Mouse (Mus musculus) heart, postnatal 10 days (tissue): ENCODE data around the gene Tmem214. TPM values are rescaled to one million over a fixed set of nuclear protein-coding genes. Genes with fewer than 3 reads are reported as not detected.

Experiments used
- DNase-seq, 2 experiments: peaks; one replicate each; pipeline ENCODE4 v3.0.0; 2021
- intact Hi-C: fragments of 180-260 bp; cut with DNase I; formaldehyde crosslinking; loops from one replicate; pipeline ENCODE4 v1.15.1; 2025
- total RNA-seq, 2 experiments: library from RNA; stranded (reverse); gene quantifications; 2 replicates each; pipeline ENCODE4 v1.2.3; 2021

Tmem214 gene
- total RNA-seq, 2 experiments from 2014 or later, result 48.9 TPM

DNA sequence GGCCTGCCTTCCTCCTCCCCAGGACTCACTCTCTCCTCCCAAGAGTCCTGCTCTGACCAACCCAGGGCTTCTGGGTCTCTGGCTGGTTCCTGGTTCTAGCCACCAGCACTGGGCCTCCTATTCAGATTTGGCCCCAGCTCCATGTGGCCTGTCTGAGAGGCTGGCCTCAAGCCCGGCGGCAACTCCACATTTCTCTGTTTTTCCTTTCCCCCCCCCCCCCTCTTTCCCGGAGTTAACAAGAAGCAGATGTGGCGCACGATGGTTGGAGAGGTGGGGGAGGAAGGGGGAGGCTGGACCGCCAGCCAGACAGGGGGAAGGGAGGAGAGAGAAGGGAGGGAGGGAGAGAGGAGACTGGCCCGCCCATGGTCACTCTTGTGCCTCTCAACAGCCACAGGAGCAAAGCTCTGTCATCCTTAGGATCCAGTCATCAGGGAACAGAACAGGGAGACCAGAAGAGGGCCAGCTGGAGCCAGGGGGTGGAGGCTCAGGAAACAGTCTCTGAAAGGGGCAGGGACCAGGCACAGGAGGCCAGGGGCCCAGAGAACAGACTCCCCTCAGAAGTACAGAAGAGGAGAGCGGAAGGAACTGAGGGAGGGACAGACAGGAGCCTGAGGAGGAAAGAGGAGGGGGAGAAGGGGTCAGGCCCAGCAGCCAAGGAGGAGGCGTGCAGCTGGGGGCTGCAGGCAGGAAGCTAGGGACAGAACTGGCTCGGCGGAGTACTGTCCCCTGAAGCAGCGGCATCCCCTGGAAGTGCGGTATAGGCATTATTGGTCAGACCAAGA, 45.4 kb downstream of the Tmem214 start, which contains the start of gene Emilin1:
TSS of gene Emilin1 (plus strand) at position 343 of the 782 bp plus-strand sequence.
- intact Hi-C loops, result loop anchor here (2.0 kb wide), 1 partner anchor 24 kb away; the partner anchor contains the start of gene Agbl5
- DNase-seq, result peak; percentile 82 to 83

- intact Hi-C loops, result no loop called here
- peak in 1 of 2 experiments; percentile 30 for DNase-seq
Measured at GRCm38 (mm10) chr5:30914101-30914635, 46.4 kb downstream of the Tmem214 start.

DNA sequence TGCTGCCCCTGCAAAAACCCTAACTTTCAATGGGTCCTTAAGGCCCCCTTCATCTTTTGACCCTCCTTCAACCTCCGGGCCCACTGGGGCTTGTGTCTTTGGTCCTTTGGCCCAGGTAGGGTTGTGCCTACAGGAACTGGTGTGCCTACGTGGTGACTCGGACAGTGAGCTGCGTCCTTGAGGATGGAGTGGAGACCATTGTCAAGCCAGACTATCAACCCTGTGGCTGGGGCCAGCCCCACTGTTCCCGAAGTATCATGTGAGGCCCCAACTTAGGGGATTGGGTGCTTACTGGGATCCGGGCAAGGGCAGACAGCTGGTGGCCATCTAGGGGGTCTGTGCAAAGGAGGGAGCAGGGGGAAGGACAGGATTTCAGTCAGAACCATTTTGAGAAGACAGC, 47.0 kb downstream of the Tmem214 start:
- peak in 1 of 2 experiments; percentile 31 for DNase-seq
- intact Hi-C loops, result no loop called here

- intact Hi-C loops, result no loop called here
- DNase-seq, result peak in 1 of 2 experiments; percentile 40
Measured at GRCm38 (mm10) chr5:30915456-30915855, 47.6 kb downstream of the Tmem214 start.

DNA sequence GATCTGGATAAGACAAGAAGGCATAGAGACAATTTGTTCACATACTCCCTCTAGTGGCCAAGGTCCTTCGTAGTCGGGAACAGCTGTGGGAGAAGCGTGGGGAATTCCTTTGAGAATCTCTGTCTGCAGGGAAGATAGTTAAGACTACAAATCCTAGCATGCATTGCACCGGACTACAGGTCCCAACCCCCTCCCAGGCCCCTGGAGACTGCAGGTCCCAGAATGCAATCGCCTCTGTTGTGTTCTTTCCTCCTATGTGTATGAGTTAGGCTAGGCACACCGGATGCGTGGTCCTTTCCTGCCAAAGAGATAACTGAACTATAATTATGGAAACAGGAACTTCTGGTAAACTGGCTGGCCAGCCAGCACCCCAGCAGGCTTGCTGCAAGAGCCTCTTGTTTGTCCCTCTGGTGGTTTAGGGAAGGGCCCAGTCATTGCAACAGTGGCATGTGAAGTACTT, 48.2 kb downstream of the Tmem214 start:
- DNase-seq, result peak; percentile 94
- intact Hi-C loops, result no loop called here

- intact Hi-C loops, result no loop called here
- no peak for DNase-seq
Measured at GRCm38 (mm10) chr5:30916841-30917240, 49.0 kb downstream of the Tmem214 start.

DNA sequence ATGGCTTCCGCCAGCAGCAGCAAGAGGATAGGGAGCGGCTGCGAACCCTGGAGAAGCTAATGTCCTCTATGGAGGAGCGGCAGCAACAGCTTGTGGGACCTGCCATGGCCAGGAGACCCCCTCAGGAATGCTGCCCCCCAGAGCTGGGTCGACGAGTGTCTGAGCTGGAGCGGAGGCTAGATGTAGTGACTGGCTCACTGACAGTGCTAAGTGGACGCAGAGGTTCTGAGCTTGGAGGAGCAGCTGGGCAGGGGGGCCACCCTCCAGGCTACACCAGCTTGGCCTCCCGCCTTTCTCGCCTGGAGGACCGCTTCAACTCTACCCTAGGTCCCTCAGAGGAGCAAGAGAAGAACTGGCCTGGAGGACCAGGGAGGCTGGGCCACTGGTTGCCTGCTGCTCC, 49.5 kb downstream of the Tmem214 start:
- intact Hi-C loops, result no loop called here
- DNase-seq, result no peak

DNA sequence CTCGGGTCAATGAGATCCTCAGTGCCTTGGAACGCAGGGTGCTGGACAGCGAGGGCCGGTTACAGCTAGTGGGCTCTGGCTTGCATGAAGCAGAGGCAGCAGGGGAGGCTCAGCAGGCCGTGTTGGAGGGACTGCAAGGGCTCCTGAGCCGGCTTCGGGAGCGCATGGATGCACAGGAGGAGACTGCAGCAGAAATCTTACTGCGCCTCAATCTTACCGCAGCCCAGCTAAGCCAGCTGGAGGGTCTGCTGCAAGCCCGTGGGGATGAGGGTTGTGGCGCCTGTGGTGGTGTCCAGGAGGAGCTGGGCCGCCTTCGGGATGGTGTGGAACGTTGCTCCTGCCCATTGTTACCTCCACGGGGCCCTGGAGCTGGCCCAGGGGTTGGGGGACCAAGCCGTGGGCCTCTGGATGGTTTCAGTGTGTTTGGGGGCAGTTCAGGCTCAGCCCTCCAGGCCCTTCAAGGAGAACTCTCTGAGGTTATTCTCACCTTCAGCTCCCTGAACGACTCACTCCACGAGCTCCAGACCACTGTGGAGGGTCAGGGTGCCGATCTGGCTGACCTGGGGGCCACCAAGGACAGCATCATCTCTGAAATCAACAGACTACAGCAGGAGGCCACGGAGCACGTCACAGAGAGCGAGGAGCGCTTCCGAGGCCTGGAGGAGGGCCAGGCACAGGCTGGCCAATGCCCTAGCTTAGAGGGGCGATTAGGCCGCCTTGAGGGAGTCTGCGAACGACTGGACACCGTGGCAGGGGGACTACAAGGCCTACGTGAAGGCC, 50.3 kb downstream of the Tmem214 start:
- intact Hi-C loops, result no loop called here
- DNase-seq, result no peak

- intact Hi-C loops, result no loop called here
- no peak for DNase-seq
Measured at GRCm38 (mm10) chr5:30918691-30919090, 50.9 kb downstream of the Tmem214 start.

DNA sequence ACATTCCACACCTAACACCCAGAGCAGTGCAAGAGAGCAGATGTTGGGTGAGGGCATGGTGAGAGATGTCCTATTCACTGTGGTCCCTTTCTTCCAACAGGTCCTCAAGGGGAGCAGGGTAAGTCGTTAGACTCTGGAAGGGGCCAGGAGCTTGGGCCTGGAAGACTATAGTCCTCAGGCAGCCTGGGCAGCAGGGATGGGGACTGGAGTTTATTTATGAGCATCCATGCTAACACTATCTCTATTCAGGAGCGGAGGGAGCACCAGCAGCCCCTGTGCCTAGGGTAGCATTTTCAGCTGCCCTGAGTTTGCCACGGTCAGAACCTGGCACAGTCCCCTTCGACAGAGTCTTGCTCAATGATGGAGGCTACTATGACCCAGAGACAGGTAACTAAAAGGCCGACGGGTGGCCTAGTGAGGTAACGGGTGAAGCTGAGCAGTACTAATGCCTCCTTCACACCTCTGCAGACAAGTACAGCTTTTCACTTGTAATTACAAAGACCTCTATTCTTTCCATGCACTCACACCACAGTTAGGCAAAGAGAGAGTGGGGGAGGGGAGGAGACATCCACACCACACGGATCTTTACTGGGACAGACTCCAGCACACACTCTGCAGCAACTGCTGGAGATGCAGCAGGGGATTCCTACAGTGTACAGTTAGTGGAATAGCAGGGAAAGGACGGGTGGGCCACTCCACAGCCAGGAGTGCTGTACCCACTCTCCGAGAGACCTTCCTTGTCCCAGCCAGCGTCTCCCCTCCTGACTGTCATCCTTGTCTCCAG, 52.2 kb downstream of the Tmem214 start:
- intact Hi-C loops, result loop anchor here (2.0 kb wide), 1 partner anchor 113 kb away; no protein-coding TSS in a partner anchor

DNA sequence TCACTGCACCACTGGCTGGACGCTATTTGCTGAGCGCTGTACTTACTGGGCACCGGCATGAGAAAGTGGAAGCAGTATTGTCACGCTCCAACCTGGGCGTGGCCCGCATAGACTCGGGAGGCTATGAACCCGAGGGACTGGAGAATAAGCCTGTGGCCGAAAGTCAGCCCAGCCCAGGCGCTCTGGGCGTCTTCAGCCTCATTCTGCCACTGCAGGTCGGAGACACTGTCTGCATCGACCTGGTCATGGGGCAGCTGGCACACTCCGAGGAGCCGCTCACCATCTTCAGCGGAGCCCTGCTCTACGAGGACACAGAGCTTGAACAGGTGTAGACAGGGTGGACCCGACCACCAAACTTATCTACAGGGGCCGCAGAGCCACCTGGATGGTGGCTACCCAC, 52.8 kb downstream of the Tmem214 start:
- peak in 1 of 2 experiments; percentile 32 for DNase-seq
- intact Hi-C loops, result loop anchor here (2.0 kb wide), 1 partner anchor 114 kb away; no protein-coding TSS in a partner anchor

More for the DNA sequence above, 52.2 kb downstream of the Tmem214 start:
- no peak for DNase-seq

- peak; percentile 91 to 96 for DNase-seq
- intact Hi-C loops, result loop anchor here (2.0 kb wide), 1 partner anchor 115 kb away; no protein-coding TSS in a partner anchor
Measured at GRCm38 (mm10) chr5:30921256-30922033, 53.6 kb downstream of the Tmem214 start, which contains the start of gene Khk. Khk (plus strand) TSS chr5:30921431.

DNA sequence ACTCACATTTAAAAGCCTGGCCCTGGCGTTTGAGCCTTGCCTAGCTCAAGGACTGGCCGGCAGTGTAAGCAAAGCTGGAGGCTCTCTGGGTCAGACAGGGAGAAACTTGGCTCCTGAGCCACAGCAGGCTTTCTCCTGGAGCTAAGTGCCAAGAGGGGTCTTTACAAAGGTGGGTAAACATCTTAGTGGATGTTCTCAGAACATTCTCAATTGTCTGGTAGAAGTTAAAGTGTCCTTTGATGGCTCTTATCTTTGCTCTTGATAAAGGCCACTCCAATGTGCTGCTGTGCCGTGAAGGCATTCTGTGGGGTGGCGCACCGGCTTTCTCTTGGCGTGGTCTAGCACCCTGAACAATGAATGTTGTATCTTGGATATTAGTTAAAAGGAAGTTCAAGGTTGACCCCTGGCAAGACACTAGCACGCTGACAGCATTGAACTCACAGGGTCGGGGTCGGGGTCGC, 54.8 kb downstream of the Tmem214 start:
- intact Hi-C loops, result no loop called here
- DNase-seq, result no peak

- DNase-seq, result no peak
- intact Hi-C loops, result no loop called here
Measured at GRCm38 (mm10) chr5:30923119-30923518, 55.3 kb downstream of the Tmem214 start.

GRCm38 (mm10) chr5:30924614-30925013, 56.8 kb downstream of the Tmem214 start:
- no peak for DNase-seq
- intact Hi-C loops, result no loop called here

- no peak for DNase-seq
- intact Hi-C loops, result no loop called here
Measured at GRCm38 (mm10) chr5:30925217-30925616, 57.4 kb downstream of the Tmem214 start.

GRCm38 (mm10) chr5:30926073-30926472, 58.3 kb downstream of the Tmem214 start:
- intact Hi-C loops, result no loop called here

GRCm38 (mm10) chr5:30927945-30928529, 60.2 kb downstream of the Tmem214 start:
- intact Hi-C loops, result no loop called here
- DNase-seq, result no peak

More at GRCm38 (mm10) chr5:30926073-30926472, 58.3 kb downstream of the Tmem214 start:
- DNase-seq, result no peak
